Mouse (Mus musculus) adrenal gland, adult 2 months (tissue): ENCODE data around the gene Sept9. TPM values are rescaled to one million over a fixed set of nuclear protein-coding genes. Genes with fewer than 3 reads are reported as not detected.

Source experiments
- DNase-seq: peaks from one replicate; pipeline ENCODE4 v3.0.0; 2021
- polyA plus RNA-seq: library from polyadenylated mRNA; depleted of rRNA; stranded (reverse); fragments of >200 nt; gene quantifications from 2 replicates; pipeline ENCODE4 v1.2.3, GENCODE M21; 2012
- total RNA-seq, 2 experiments: library from RNA; stranded (reverse); gene quantifications; 2 replicates each; pipeline ENCODE4 v1.2.3; 2021

The Sept9 gene
- total and polyA plus RNA-seq, 3 experiments: 53.7 to 149 (median 143) TPM

DNA sequence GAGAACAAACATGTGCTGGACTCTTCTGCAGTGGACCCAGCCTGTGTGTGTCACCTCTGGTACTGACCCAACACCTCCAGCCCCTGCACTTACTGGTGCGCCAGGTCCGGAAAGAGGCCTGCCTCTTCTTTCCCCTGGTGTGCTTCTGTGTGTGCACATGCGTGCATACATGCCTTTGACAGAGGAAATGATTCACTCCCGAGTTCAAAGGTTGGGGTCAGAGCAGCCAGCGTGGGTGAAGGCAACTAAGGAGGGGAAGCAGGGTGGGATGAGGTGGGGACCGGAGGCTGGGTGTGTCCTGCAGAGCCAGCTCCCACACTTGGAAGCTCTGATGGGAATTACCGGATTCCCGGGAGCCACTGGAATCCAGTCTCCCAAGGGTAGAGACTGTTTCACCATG is 46.8 kb downstream of the Sept9 start:
- DNase-seq: peak; percentile 62

- peak; percentile 85 for DNase-seq
Measured at GRCm38 (mm10) chr11:117246981-117247431, 47.5 kb downstream of the Sept9 start.

- no peak for DNase-seq
Measured at GRCm38 (mm10) chr11:117247541-117247940, 48.1 kb downstream of the Sept9 start.

DNA sequence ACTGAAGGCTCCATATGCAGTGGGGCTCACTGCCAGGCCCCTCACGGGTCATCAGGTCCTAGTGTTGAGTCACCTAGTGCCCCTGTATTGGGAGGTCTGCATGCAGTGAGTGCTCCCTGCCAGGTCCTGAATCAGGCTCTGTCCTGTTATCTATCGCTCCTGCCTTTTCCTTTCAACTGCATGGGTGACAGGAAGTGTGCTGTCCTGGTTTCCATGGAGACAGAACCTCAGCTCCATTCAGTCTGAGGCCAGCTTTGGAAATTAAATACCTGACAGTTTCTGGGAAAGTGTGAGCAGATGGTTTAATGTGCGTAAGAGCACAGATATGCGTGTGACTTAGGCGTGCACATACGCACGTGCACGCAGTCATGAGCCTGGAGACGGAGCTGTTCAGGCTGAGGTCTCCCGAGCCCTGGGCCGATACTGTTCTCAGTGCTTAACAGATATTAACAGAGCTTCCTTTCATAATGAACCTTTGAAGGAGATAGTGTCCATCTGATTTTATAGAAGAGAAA is 49.3 kb downstream of the Sept9 start:
- peak; percentile 36 for DNase-seq

DNA sequence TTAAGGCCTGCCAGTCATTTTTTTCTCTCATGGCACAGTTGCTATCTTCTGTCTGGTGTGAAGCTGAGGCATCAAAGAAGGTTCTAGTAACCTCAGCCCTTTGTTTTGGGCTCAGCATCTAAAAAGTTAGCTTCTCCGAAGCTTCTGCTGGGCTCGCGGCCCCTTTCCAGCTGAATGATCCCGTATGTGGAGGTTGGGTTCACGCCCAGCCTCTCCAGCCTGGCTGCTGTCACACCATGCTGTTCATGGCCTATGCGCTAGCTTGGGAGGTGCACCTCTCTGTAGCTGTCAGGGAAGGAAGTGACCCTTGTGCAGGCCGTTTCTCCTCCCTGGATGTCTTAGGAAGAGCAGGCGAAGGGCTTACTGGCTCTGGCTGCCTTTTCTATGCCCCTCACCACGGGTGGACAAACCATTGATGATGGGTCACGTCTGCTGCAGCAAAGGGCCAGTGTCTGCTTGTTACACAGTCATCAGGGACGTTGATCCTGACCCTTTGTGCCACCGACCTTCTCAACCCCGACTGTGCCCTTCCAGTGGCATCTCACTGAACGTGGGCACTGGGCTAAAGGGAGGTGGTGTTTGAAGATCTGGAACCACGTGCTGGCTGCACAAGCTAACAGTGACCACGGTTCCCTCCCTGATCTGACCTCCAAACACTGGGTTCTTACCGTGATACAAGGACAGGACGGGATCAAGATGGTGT is 50.0 kb downstream of the Sept9 start:
- no peak for DNase-seq

DNA sequence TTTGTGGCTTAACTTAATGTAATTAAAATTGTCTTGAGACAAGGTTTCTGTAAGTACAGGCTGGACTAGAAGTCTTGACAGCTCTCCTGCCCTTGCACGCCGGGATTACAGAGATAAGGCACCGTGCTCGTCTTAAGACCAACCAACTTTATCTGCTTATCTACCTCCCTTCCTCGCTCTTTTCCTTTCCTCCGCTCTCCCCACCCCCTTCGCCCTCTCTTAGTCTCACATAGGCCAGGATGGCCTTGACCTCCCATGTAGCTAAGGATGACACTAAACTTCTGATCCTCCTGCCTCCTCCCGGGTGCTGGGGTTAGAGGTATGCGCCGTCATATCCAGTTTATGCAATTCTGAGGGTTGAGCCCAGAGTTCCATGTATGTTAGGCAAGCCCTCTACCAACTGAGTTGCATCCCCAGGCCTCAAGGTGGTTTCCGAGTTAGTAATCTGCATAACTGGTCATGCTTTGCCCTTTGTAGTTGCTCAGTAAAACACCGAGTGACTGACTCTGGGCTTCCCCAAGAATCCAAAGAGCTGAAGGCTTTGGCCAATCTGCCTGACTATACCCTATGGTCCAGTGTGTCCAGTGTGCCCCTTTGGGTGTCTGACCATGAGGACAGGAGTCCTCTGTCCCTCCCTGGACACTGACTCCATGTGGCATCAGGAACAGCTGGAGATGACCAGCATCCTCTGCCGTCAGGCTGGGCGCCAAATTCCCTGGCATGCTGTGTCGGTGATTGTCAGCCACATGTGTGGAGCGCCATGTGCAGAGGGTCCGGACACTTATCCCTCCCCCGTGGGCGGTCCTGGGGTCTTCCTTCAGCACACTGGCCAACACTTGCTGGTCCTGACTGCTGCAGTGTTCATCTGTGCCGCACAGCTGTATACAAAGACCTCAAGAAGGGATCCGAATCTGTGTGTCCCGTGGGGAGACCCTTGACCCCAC is 50.8 kb downstream of the Sept9 start:
- peak; percentile 22 for DNase-seq

DNA sequence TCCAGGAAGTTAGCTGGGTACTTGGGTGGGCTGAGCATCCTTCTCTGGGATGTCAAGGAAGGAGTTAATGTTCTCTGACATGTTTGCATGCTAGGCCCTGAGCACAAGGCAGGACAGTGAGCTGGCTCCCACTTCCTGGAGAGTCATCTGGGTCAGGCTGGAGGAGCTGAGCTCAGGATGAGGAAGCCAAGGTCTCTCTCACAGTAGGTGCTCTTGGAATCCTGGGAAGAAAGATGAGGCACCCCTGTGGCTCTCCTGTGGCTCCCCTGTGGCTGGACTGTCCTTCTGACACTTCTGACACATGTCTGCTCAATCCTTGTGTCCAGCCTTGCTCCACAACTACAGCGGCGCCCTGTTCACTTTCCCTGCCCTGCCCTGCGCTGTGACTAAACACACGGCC is 52.3 kb downstream of the Sept9 start:
- peak; percentile 74 for DNase-seq

GRCm38 (mm10) chr11:117252846-117253245 is 53.4 kb downstream of the Sept9 start:
- no peak for DNase-seq

- no peak for DNase-seq
Measured at GRCm38 (mm10) chr11:117254161-117255107, 55.0 kb downstream of the Sept9 start.

- no peak for DNase-seq
Measured at GRCm38 (mm10) chr11:117255108-117255489, 55.6 kb downstream of the Sept9 start.

- peak; percentile 96 for DNase-seq
Measured at GRCm38 (mm10) chr11:117256088-117256487, 56.6 kb downstream of the Sept9 start.

GRCm38 (mm10) chr11:117256840-117257239 is 57.4 kb downstream of the Sept9 start:
- no peak for DNase-seq

GRCm38 (mm10) chr11:117257266-117257665 is 57.8 kb downstream of the Sept9 start:
- no peak for DNase-seq

DNA sequence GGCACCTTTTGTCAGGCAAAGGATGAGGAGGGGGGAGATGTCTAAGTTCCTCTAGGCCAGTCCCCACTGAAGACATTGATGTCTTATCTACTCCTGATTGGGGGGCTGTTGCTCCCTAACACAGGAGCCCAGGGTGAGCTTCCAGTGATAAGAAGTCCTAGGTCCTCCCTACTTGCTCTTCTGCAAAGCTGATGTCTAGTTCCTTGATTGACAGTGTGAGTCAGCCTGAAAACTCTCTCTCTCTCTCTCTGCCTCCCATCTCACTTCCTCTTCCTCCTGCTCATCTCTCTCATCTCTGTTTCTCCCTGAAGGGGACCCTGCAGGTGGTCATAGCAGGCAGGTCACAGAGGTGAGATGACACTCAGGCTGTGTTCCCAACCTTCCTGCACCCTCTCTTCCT is 58.4 kb downstream of the Sept9 start:
- no peak for DNase-seq

DNA sequence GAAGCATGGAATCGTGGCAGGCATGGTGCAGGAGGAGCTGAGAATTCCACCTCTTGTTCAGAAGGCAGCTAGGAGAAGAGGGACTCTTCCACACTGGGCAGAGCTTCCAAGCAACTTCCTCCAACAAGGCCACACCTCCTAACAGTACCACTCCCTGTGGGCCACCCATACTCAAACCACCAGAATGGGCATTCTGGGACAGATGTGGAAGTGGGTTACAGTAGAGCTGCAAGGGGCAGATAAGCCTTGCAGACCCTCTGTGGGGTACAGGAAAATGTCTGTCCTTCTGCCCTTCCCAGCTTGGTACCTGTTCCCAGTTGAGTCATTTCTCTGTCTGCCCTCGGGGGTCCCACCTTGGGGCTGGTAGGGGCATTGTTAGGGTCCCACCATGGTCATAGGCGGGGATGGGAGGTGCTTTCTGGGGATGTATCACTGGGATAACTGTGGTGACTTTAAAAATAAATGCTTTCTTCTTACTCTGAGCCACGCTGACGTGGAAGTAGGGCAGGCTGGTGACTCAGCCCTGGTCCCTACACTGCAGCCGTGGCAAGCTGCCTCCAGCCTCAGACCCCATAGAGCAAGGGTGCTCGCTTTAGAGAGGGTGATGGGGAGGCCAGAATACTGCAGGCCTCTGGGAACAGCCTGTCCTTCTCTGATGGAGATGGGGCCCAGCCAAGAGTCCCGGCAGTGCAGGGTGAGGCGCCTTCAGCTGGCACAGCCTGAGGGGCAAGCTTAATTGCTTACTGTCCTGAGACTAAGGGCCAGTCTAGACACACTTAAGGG is 59.9 kb downstream of the Sept9 start:
- peak; percentile 84 for DNase-seq

DNA sequence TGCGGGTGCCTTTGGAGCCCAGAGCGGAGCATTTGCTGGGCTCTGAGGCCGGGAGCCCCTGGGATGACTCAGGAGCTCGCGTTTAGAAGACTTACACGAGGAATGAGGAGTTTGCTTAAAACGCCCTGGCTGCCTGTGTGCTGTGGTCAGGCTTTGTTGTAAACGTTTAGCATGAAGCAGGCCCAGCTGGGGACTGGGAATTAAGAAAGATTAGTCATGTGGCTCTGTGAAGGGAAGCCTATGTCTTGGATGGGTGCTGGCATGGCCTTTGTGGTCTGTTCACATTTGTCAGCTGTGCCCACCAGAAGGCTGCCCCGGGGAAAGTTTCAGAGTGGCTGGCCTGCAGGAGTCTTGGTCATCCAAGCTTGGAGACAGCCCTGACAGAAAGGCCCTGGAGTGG is 61.2 kb downstream of the Sept9 start:
- no peak for DNase-seq

- peak; percentile 74 for DNase-seq
Measured at GRCm38 (mm10) chr11:117263096-117263808, 63.8 kb downstream of the Sept9 start.

GRCm38 (mm10) chr11:117264162-117265021 is 64.9 kb downstream of the Sept9 start:
- DNase-seq: no peak
